Mouse (Mus musculus): Measurements from ENCODE around the gene Entpd5. TPM values are rescaled to one million over a fixed set of nuclear protein-coding genes. Genes with fewer than 3 reads are reported as not detected.

The Entpd5 gene
- polyA plus RNA-seq (2017; shearing (Covaris generic)): 10 to 100 TPM; 36.4 to 85.2 TPM

GRCm38 (mm10) chr12:84408819-84409507 is at the start of gene Entpd5, which contains the start of gene Bbof1:
TSS of gene Entpd5 (minus strand) at chr12:84409029.
TSS of gene Bbof1 (plus strand) at chr12:84409071.

GRCm38 (mm10) chr12:84450718-84451646 is 42.2 kb upstream of the Entpd5 start, which contains the start of the genes Aldh6a1 and Lin52:
TSS of gene Aldh6a1 (minus strand) at chr12:84451004.
TSS of gene Lin52 (plus strand) at chr12:84451422.

GRCm38 (mm10) chr12:84416834-84417604 is 8.2 kb upstream of the Entpd5 start, which contains the start of gene Rnf113a2:
TSS of gene Rnf113a2 (plus strand) at chr12:84417196.

GRCm38 (mm10) chr12:84361555-84362489 is 47.0 kb downstream of the Entpd5 start, which contains the start of the genes Coq6 and Fam161b:
TSS of gene Coq6 (plus strand) at chr12:84361657.
TSS of gene Fam161b (minus strand) at chr12:84361833.

Other genes with a start within 250 kb of the Entpd5 start
- gene Elmsan1, start 190.1 kb downstream of the Entpd5 start, polyA plus RNA-seq (2017; shearing (Covaris generic)): 10 to 100 TPM; 25.6 to 29.6 TPM
- gene Ptgr2, start 123.8 kb downstream of the Entpd5 start, polyA plus RNA-seq (2017; shearing (Covaris generic)): 10 to 100 TPM; 32.6 to 34.1 TPM
- 10 to 100 TPM; 57.7 to 72.5 TPM for gene Zfp410, start 92.2 kb downstream of the Entpd5 start, polyA plus RNA-seq (2017; shearing (Covaris generic))
- gene Coq6, start 47.4 kb downstream of the Entpd5 start, polyA plus RNA-seq (2017; shearing (Covaris generic)): 10 to 100 TPM; 27.5 to 29.8 TPM
- under 1 TPM; 0.46 to 0.98 TPM for gene Fam161b, start 47.2 kb downstream of the Entpd5 start, polyA plus RNA-seq (2017; shearing (Covaris generic))
- 1 to 10 TPM; 1.0 to 1.3 TPM for gene Bbof1, start within 50 bp of the Entpd5 start, polyA plus RNA-seq (2017; shearing (Covaris generic))
- 10 to 100 TPM; 30.8 to 34.0 TPM for gene Rnf113a2, start 8.2 kb upstream of the Entpd5 start, polyA plus RNA-seq (2017; shearing (Covaris generic))
- 10 to 100 TPM; 16.4 to 20.2 TPM for gene Aldh6a1, start 42.0 kb upstream of the Entpd5 start, polyA plus RNA-seq (2017; shearing (Covaris generic))
- gene Lin52, start 42.4 kb upstream of the Entpd5 start, polyA plus RNA-seq (2017; shearing (Covaris generic)): 10 to 100 TPM; 17.9 to 32.0 TPM
- gene Vsx2, start 160.7 kb upstream of the Entpd5 start, polyA plus RNA-seq (2017; shearing (Covaris generic)): under 1 TPM in 1 of 2 experiments, not detected in 1; 0.17 TPM
- gene Abcd4, start 208.4 kb upstream of the Entpd5 start, polyA plus RNA-seq (2017; shearing (Covaris generic)): 10 to 100 TPM; 23.3 to 24.6 TPM
- under 1 TPM; 0.13 to 0.15 TPM for gene Vrtn, start 232.0 kb upstream of the Entpd5 start, polyA plus RNA-seq (2017; shearing (Covaris generic))